Mouse (Mus musculus) spleen, postnatal 10 days (tissue): Measurements from ENCODE around the gene Elf1.
"Not testable (repeated sequence)": the region's sequence is repeated elsewhere in the genome, so short reads cannot be mapped to it uniquely, and the experiment has no call there.

ENCODE experiments used
- DNase-seq, 2 experiments: peaks; one replicate each; pipeline ENCODE4 v3.0.0; 2021 to 2022; ENCODE audit warnings: low spot score in 2 of 2

Gene Elf1

DNA sequence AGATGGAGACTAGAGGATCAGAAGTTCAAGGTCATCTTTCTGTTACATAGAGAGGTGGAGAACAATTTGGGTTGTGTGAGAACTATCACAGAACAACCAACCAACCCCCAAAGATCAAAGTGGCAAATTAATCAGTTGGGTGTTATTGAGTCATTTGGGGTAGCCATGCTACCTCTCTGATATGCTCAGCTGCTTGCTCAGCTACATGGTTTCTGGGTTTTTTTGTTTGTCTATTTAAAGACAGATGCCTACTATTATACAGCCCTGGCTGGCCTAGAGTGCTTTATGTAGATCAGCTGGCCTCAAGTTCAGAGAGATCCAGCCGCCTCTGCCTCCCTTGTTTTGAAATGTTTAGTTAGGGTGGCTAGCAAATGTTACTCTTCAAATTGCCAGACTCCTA, 40.1 kb downstream of the Elf1 start:
- no peak for DNase-seq

DNA sequence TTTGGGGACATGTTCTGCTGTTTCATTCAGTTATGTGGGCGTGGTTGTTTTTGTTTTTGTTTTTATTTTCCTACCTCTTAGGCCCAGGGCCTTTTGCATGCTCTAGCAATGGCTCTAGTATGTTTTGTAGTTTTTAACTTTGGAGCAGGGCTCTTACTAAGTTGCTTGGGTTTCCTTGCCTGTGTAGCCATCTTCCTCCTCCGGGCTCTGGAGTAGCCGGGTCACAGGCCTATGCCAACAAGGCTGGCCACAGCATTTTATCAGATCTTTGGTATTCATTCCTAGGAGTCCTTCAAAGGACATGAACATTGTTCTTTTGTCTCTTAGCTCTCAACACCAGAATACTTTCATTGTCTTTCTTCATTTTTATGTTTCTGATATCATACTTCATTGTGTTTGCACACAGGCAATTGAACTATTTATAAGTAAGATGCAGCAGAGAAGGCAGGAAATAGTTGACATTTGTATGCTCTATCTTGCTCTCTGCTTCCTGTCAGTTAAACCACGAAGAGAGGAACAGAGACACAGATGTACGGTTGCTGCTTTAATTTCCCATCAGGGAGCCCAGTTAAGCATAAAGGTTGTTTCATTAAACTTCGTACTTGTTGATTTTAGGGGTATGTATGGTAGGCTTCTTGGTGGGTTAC, 40.6 kb downstream of the Elf1 start:
- DNase-seq, result peak in 1 of 2 experiments; percentile 33

DNA sequence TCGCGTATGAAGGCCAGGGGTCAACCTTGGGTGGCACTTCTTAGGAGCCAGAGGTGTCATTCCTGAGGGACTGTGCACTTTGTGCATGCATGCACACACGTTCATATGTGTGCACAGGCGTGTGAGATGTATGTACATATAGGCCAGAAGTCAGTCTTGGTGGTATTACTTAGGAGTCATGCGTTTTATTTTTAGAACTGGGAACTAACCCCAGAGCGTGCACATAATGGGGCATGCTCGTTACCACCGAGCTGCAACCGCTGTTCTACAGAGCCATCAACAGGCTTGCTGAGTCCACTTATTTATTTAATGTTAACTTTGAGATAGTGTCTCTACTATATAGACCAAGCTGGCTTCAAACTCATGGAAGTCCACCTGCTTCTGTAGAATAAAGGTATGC, 41.4 kb downstream of the Elf1 start:
- DNase-seq, result no peak

DNA sequence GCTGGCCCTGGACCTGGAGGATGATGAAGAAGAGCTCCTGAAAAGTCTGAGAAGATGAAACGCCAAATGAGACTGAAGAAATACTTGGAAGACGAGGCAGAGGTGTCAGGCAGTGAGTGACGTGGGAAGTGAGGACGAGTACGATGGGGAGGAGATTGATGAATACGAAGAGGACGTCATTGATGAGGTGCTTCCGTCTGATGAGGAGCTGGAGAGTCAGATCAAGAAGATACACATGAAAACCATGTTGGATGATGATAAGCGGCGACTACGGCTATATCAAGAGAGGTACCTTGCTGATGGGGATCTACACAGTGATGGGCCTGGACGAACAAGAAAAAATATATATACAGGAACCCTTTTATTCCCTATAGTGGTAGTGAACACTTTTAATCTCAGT, 45.1 kb downstream of the Elf1 start:
- not testable (repeated sequence) for DNase-seq

DNA sequence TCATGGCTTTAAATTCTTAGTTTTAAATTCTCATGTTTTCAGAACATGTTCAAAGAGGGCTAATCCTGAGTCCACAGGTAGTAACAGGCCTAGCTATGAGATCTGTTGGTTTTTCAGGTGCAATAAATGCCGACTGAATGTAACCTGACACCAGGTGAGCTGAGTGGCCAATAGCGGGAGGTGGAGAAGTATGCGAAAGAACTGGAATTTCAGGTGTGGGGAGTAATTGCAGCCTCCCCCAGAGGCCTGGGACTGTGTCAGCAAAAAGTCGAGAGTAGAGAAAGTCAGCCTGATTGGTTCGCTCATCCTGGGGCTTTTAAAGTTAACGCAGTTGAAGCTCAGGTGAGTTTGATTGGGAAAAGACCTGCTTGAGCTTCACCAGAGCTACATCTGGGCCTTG, 46.7 kb downstream of the Elf1 start:
- no peak for DNase-seq

DNA sequence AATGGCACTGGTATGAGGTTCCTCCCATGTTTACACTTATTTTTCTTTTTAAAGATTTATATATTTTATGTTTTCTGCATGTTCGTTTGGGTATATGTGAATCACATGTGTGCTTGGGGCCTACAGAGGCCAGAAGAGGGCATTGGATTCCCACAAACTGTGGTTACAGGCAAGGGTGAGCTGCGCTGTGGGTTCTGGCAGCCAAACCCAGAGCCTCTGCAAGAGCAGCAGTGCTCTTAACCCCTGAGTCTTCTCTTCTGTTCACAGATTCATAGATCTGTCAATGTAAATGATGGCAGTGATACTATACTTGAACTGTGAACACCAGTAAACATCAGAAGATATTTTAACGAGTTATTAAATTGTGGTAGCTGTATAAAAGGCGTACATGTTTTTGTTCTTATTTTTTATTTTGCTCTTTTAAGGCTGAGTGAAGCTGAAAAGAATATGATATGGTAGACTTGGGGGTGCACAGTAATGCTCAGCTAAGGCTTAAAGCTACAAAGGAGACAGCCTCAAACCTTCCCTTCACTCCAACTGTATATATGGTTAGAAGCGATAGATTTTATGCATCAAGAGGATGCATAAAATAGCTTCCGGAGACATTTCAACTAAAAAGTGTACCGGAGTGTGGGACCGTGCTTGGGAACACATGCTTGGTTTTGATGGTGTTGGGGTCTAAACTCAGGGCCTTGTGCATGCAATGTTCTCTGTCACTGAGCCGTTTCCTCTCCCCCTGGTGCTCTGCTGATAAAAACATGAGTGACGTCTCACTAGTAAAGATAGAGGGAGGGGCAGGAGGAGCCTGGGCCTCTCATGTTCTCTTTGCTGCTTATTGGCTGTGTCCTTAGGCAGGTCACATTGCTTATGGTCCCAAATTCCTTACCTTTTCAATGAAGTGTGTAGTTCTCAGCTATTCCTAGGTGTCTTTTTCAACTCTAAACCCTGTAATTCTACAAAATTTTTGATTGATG, 48.9 kb downstream of the Elf1 start:
- peak in 1 of 2 experiments; percentile 54 for DNase-seq

DNA sequence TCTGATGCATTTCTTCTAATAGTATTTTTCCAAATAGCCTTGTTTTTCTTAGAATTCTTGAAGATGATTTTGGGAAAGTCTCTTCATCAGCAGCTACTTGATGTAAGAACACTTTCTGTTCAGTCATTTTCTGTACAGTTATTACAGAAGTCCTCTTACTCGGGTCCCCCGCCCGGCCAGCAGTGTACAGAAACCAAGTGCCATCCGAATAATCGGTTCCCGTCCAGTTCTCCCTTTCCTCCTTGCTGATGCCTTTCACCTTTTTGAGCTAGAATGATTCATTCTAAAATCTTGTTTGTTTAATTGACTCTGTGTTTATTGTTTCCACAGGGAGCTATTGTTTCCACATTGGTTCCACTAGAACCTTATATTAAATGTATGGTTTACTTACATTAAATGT, 49.8 kb downstream of the Elf1 start:
- DNase-seq, result no peak

DNA sequence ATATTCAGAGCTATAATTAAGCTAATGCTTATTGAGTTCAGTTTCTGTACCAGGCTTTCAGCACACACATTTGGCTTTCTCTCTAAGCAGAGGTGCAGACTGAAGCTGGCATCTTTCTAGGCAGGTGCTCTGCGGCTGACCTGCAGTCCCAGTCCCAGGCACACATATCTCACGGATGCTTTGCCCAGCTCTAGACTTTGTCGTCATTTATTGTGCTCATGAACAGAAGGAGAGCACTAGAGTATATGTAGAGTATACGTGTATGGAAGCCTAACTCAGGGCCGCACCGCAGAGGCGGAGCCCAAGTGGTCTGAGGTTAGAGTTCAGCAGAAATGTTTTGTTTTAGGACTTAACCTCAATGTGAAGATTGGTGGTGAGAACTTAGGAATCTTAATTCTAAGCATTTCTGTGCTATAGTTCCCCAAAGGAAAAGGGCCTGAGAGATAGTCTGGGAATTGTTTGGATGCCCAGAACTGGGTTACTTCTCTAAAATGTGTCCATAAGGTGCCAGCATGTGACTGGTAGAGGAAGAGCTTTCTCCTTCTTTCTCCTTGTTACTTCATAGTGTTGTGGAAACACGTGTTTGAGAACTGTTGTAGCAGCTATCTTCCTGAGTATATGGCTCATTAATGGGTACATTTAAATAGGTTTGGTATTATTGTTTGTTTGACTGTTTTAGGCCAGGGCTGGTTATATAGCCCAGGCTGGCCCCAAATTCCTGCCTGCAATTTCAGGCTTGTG, 51.2 kb downstream of the Elf1 start:
- no peak for DNase-seq

DNA sequence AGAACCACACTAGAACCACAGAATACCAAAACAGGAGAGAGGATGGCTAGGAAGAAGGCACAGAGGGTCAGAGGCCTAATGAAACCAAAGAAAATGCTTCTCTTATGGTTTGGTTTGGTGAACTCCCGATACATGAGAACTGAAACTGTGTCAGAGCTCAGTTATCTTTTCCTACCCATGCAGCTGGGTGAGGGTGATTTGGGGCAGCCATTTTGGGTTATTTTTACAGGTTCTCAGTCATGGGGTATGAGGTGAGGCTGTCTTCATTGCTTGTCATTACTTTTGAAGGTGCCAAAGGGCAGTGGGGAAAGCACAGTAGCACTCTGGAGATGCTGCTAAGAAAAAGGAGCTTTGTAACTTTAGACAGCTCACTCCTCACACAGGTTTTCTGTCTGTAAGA, 52.4 kb downstream of the Elf1 start:
- DNase-seq, result peak in 1 of 2 experiments; percentile 61

DNA sequence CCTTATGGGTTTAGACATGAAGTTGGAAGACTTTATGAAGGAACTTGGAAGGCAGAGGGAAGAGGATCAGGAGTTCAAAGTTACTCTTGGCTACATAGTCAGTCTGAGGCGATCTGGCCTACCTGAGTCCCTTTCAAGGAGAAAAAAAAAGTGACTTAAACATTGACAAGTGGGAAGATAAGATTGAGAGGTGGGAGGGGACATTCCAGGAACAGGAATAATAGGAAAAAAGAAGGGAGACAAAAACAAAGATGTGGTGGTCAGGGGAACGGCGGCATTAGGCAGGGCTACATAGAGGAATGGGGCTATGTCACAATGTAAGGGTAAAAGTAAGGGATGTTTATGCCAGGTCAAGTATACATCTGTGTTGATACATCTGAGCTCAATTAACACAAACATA, 53.2 kb downstream of the Elf1 start:
- DNase-seq, result no peak

DNA sequence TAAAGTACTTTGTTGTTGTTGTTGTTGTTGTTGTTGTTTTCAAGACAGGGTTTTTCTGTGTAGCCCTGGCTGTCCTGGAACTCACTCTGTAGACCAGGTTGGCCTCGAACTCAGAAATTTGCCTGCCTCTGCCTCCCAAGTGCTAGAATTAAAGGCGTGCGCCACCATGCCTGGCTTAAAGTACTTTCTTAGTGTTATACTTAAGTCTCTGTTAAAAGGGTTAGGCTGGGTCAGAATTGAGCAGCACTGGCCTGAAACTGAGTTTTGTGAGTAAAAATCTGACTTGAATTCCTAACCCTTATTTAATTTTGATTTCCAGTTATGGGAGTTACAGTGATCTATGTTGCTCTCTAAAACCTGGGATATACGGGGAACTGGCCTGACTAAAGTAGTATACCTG, 53.7 kb downstream of the Elf1 start:
- not testable (repeated sequence) for DNase-seq

DNA sequence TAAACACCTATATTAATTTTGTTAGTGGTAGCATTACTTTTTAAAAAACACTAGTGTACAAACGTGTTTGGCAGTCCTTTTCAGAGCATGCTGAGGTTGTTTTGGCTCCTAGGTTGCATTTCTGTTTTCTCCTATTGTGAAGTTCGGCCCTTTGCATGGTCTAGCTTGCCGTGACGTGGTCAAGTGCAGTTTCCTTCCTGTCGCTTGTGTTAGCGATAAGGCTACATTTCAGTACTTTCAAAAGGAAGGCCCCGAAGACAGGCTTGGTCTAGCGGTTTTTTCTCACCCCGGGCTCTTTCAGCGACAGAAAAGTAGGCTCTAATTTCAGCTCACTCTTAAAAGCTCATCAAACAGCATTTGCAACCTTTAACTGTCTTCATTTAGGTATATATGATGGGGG, 54.3 kb downstream of the Elf1 start:
- DNase-seq, result peak; percentile 53 to 63

DNA sequence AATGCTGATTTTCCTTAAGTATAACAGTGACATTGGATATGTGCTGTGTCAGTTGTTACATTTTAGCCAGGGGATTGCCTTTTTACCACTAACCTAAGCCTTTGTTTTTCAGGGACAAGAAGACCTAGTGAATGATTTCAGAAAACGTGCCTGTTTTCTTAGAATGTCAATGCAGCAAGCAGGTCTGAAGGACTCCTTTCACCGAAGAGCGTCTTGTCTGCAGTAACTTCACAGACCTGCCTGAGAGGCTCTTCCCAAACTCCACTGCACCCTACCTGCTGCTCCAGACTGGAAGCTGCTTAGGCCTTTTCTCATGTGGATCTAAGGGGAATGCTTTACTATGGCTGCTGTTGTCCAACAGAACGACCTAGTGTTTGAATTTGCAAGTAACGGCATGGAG, 55.0 kb downstream of the Elf1 start:
- no peak for DNase-seq

DNA sequence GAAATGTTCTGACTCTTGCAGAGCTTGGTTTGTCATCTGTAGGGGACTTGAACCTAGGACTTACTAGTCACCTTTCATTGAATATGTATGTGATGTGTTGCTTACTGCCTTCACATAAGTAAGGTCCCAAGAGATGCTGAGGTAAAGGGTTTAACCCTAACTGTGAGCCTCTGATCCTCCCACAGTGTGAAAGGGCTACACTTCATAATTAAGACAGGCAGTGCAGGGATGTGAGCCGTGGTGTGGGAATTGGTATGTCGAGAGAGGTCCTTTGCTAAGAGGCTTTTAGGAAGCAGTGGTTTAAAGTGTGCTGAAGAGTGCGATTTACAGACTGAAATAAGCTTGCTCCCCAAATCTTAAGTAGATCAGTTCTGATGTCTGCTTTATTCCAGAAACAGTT, 55.8 kb downstream of the Elf1 start:
- no peak for DNase-seq

DNA sequence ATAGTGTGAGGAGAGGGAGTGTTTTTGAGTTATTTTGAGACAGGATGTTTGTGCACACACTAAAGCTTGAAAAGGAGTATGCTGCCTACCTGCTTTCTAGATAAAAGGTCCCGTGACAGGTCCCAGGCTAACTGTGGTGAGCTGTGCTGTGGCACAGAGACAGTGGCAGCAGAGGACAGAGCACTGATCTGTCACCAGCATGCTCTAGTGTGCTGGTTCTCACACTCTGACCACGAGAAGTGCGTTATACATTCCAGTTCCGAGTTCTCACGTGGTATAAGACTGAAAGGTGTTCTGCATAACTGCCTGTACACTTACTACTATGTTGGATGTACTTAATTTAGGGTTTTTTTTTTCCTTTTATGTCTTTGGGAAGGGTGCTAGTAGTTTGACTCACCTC, 56.5 kb downstream of the Elf1 start:
- peak in 1 of 2 experiments; percentile 49 for DNase-seq

DNA sequence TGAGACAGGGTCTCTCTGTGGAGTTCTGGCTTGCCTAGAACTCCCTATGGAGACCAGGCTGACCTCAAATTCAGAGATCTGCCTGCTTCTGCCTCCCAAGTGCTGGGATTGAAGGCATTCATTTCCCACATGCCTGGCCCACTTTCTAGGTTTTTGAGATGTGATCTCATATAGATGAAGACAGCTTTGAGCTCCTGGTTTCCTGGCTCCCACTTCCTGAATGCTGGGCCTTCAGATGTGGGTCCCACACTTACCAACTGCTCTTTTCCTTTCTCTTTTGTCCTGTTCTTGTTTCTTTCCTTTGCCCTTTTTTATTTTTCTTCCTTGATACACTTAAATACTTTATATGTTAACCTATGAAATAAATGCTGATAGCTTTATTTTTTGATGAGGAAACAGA, 56.9 kb downstream of the Elf1 start:
- no peak for DNase-seq

DNA sequence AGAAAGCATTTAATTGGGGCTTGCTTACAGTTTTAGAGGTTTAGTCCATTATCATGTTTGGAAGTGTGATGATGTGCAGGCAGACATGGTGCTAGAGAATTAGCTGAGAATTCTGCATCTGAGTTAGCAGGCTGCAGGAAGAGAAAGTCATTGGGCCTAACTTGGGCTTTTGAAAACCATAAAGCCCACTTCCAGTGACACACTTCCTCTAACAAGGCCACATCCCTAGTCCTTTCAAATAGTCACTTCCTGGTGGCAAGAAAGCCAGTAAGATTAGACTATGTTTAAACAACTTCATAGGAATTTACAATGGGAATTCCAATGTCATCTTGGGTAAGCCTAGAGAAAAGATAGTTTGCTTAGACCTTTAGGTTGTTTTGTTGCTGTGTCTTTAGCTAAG, 60.6 kb downstream of the Elf1 start:
- no peak for DNase-seq

DNA sequence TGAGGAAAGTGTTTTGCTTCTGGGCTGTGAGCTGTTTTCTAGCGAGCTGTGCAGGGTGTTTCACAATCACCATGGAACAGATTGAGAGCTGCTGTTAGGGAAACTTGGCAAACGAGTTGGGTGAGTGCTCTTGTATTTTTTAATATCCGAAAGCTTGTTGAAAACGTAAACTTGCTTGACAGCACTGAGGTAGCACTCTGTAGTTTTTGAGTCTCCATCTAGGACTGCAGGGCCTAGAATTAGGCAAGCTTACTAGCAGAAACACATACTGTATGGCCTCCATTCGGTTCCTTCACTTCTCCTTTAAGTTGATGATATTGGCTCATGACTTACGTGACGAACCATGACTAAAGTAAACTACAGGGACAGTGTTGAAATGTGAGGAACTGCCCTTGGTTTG, 68.3 kb downstream of the Elf1 start:
- no peak for DNase-seq

DNA sequence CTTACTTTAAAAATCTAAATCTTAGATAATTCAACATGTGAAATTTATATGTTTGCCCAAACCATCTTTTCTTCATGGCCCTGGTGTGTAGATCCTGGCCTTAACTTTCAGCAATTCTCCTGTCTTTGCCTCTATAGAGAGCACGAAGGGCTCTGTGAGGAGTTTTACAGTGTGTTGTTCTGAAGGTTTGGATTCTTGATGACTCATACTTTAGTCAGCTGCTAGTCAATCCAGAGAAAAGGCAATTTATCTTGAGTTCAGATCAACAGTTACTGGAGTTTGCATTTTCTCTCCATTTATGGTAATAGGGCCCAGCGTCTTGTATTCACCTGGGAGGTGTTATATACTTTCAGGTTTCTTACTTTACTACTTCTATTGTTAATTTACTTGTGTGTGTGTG, 70.9 kb downstream of the Elf1 start:
- no peak for DNase-seq

DNA sequence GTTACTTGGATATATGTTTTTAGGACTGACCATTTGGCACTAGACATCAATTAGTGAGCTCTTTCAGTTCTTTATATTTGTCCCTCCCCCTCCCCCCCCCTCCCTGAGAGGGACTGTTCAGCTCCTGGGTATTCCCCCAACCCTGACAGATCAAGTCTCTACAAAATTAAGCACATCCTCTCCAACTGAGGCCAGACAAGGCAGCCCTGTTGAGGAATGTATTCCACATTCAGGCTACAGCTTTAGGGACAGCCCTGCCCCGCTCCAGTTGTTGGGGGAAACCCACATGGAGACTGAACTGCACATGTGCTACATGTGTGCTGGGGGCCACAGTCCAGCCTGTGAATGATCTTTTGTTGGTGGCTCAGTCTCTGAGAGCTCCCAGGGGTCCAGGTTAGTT, 71.9 kb downstream of the Elf1 start:
- DNase-seq, result no peak

DNA sequence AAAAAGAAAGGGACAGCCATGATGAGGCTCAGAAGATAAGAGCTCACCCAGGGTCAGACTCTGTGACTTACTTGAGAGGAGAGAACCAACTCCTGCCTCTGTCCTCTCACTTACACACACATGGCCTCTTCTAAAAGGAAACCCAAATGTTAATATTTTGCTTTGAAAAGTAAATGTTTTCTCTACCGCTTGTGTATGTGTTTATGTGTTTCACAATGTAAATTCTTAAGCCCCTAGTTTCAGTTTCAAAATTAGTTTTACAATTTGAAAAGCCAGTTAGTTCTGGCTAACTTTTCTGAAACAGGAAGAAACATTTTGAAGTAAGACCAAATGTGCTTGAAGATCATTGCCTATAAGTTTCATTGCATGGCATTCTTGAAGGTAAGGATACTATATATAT, 76.8 kb downstream of the Elf1 start:
- DNase-seq, result no peak

DNA sequence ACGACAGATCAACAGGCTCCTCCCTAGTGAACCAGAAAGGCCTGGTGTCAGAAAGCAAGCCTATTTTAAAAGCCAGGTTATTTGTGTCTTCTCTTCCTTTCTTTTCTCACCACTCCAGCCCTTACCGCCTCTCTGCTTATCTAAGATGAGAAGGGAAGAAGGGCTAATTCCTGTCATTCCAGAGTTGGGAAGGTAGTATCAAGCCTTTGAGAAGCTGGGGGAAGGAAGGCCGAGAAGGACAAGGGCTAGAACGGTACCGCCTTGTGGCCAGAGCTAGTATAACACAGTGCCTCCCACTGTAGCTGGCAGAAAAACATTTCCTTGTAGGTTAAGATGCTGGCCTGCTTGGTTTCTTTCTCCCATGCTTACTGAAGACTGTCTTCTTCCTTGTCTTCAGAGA, 81.8 kb downstream of the Elf1 start:
- DNase-seq, result peak in 1 of 2 experiments; percentile 72

DNA sequence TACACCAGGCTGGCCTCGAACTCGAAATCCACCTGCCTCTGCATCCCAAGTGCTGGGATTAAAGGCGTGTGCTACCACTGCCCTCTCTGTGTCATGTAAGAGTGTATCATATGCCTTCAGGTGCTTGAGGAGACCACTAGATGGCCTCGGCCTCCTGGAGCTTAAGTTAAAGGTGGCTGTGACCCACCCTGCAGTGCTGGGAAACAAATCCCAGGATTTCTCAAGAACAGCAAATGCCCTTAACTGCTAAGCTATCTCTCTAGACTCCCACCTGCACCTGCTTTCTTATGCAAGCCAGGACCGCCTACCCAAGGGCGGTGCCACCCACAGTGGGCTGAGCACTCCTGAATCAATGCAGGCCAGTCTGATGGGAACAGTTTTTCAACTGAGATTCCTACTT, 83.8 kb downstream of the Elf1 start:
- no peak for DNase-seq
